Comparison of ENCODE assay signal across 7 mouse cellular contexts in genomic region chr7:141278766-141279590, GRCm38 (mm10). TPM values are rescaled to one million over a fixed set of nuclear protein-coding genes. Genes with fewer than 3 reads are reported as not detected.
A peak's percentile ranks its signal among the peaks of the same experiment; 100 is the strongest.
DNase-seq lines count a peak whose midpoint lies in the region; ATAC-seq and TF ChIP-seq lines count a peak whose summit lies in the region.

Sct (minus strand) TSS chr7:141279133.

- H3K27ac ChIP-seq in hindbrain, embryonic 14.5 days = no peak within 1 kb of the TSS
- H3K27ac ChIP-seq in liver, embryonic 16.5 days (ENCODE audit: low read length) = no peak within 1 kb of the TSS
- H3K27ac ChIP-seq in small intestine, adult 2 months (ENCODE audit: insufficient read depth, low read depth, low read length) = peak within 1 kb of the TSS; percentile 96

- no peaks in the 10 kb centered on the region for H3K36me3 ChIP-seq in hindbrain, embryonic 14.5 days (replicated peaks; ENCODE audit: control insufficient read depth, insufficient read depth)
- no peaks in the 10 kb centered on the region for H3K36me3 ChIP-seq in liver, embryonic 16.5 days (ENCODE audit: control insufficient read depth, insufficient read depth)
- H3K36me3 ChIP-seq in small intestine, adult 2 months (ENCODE audit: control insufficient read depth, insufficient read depth, low read length) = peaks cover 13% of the 10 kb centered on the region

- H3K4me2 ChIP-seq in hindbrain, embryonic 14.5 days (replicated peaks) = peak within 1 kb of the TSS; percentile 97
- H3K4me2 ChIP-seq in liver, embryonic 16.5 days (ENCODE audit: low read depth, low read length) = peak within 1 kb of the TSS; percentile 56

- WGBS in hindbrain, embryonic 14.5 days = 3% methylated on average over 44 of the region's 46 CpGs
- 7% methylated on average over 46 of the region's 46 CpGs for WGBS in liver, embryonic 16.5 days (ENCODE audit: insufficient replicate concordance)
- WGBS in small intestine, adult 2 months = 5% methylated on average over 46 of the region's 46 CpGs

- TF ChIP-seq POLR2A in small intestine, adult 2 months (IDR thresholded peaks at IDR 0.05; ENCODE audit: low read depth, low read length) = no peak

- H3K4me1 ChIP-seq in hindbrain, embryonic 14.5 days (replicated peaks; ENCODE audit: control insufficient read depth, insufficient read depth, low read length) = peaks cover 9% of the 10 kb centered on the region; the same call in 1 of the 2 replicates
- no peaks in the 10 kb centered on the region for H3K4me1 ChIP-seq in liver, embryonic 16.5 days (ENCODE audit: control insufficient read depth, low read depth, low read length)
- H3K4me1 ChIP-seq in small intestine, adult 2 months (ENCODE audit: control insufficient read depth, insufficient read depth, insufficient read length, low read length) = peaks cover 29% of the 10 kb centered on the region

- ATAC-seq in hindbrain, embryonic 14.5 days (ENCODE audit: low FRiP score) = peak; percentile 79
- peak; percentile 50 for ATAC-seq in liver, embryonic 16.5 days (ENCODE audit: low read depth)

- peak; percentile 53 for DNase-seq in thymus, postnatal 4 days
- no peak for DNase-seq in thymus, postnatal 0 days (ENCODE audit: low spot score)
- DNase-seq in embryo, embryonic 10.5 days (ENCODE audit: low spot score) = peak; percentile 74
- peak; percentile 50 for DNase-seq in hindbrain, embryonic 14.5 days (ENCODE audit: low spot score)
- no peak for DNase-seq in gastrocnemius, postnatal 10 days

- TF ChIP-seq CTCF in small intestine, adult 2 months (IDR thresholded peaks at IDR 0.05; ENCODE audit: extremely low read depth, insufficient read length, insufficient replicate concordance, low read depth, low read length) = peak; percentile 43; the same call in 1 of the 2 replicates

- peak within 1 kb of the TSS; percentile 42 for H3K4me3 ChIP-seq in hindbrain, embryonic 14.5 days (replicated peaks; ENCODE audit: low read length)
- H3K4me3 ChIP-seq in liver, embryonic 16.5 days (ENCODE audit: low read depth, low read length) = peak within 1 kb of the TSS; percentile 38
- peak within 1 kb of the TSS; percentile 59 for H3K4me3 ChIP-seq in small intestine, adult 2 months (ENCODE audit: low read depth, low read length)

- H3K9ac ChIP-seq in hindbrain, embryonic 14.5 days = peak within 1 kb of the TSS; percentile 65
- no peak within 1 kb of the TSS for H3K9ac ChIP-seq in liver, embryonic 16.5 days (ENCODE audit: low read depth, low read length)

- no peaks in the 10 kb centered on the region for H3K9me3 ChIP-seq in hindbrain, embryonic 14.5 days (ENCODE audit: control insufficient read depth, low read length)
- no peaks in the 10 kb centered on the region for H3K9me3 ChIP-seq in liver, embryonic 16.5 days (replicated peaks; ENCODE audit: control insufficient read depth, low read length)

- H3K27me3 ChIP-seq in hindbrain, embryonic 14.5 days (ENCODE audit: control insufficient read depth, insufficient read depth, low read length) = no peaks in the 10 kb centered on the region
- peaks cover 21% of the 10 kb centered on the region for H3K27me3 ChIP-seq in liver, embryonic 16.5 days (ENCODE audit: control insufficient read depth, insufficient read depth, low read depth, low read length)
- no peaks in the 10 kb centered on the region for H3K27me3 ChIP-seq in small intestine, adult 2 months (ENCODE audit: control insufficient read depth, insufficient read depth, low read length)

RNA-seq across cellular contexts. Expression of gene Sct, which starts in this region (rescaled TPM):
- polyA plus RNA-seq in thymus, postnatal 0 days (2015; fragmentation: Nextera tagmentation; extraction: Ambion mirVana) = 3.9 and 5.0 TPM in 2 replicates
- polyA plus RNA-seq in hindbrain, embryonic 14.5 days (2014; fragmentation: Nextera tagmentation; extraction: Ambion mirVana) = 3.2 and 4.1 TPM in 2 replicates
- 1.4 TPM in 1 of 2 replicates, not detected in the other for polyA plus RNA-seq in liver, embryonic 16.5 days (2015; fragmentation: Nextera tagmentation; extraction: Ambion mirVana)
- 337 and 777 TPM in 2 replicates for polyA plus RNA-seq in small intestine, adult 2 months (2012; rRNA removed)
- 1 to 10 TPM in 1 of 2 experiments, under 1 TPM in 1; 0.99 to 2.5 TPM for total RNA-seq in gastrocnemius, postnatal 10 days (2021)

Comparison
In these comparisons a context has a peak if more than half of its experiments do, and no peak if none do; other contexts are left out.
1. RNA of gene Sct (polyA plus RNA-seq): 337 to 777 TPM in small intestine, adult 2 months; 3.2 to 4.1 TPM in hindbrain, embryonic 14.5 days, 3.9 to 5.0 TPM in thymus, postnatal 0 days and 1.4 TPM in liver, embryonic 16.5 days; every median in the first group is over 10 times any median in the second.
2. DNase-seq: peak in thymus, postnatal 4 days (single experiment), embryo, embryonic 10.5 days (single experiment) and hindbrain, embryonic 14.5 days (single experiment); none in thymus, postnatal 0 days (single experiment) and gastrocnemius, postnatal 10 days (single experiment).
3. Peak in every context shown above with its lines, with median percentiles within 50 percentile points of each other: H3K4me3 ChIP-seq.